Comparison of ENCODE assay signal across 8 mouse cellular contexts in the genomic region with DNA sequence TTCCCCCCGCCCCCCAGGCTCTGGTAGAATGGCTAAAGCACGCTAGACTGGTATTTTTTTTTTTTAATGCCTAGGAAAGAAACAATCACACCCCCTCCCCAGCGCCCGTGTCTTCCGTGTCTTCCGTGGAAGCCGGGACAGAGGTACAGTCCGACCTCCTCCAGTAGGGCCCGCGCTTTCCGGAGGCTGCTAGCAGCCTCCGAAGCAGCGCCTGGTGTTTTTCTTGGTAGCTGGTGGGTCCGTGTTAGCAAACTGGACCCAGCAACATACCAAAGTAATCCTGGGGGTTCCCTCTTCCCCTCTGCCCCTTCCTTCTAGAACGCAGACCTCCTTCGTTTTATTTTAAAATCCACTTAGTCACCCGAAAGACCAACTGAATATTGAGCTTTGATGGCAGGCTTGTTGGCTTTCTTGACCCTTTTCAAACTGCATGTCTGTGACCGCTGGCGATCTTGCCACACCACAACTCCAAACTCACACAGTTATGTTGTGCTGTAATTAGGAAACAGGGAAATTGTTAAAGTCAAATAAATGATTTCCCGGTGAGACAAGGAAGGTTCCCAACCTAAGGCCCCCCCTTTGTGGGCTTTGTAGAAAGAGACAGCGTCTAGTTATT. TPM values are rescaled to one million over a fixed set of nuclear protein-coding genes. Genes with fewer than 3 reads are reported as not detected.
DNase-seq lines count a peak whose midpoint lies in the region; ATAC-seq and TF ChIP-seq lines count a peak whose summit lies in the region.

No protein-coding gene starts in this region.

- no peaks in the 10 kb centered on the region for H3K36me3 ChIP-seq in forebrain, embryonic 10.5 days (replicated peaks)
- H3K36me3 ChIP-seq in intestine, postnatal 0 days (ENCODE audit: control insufficient read depth, insufficient read depth), result 0 out of 2 replicates have a peak, but pooled peaks cover 4% of the 10 kb centered on the region
- no peaks in the 10 kb centered on the region for H3K36me3 ChIP-seq in midbrain, postnatal 0 days (ENCODE audit: insufficient read depth, low read length)

- peak overlapping the region; percentile 92 for H3K4me2 ChIP-seq in intestine, postnatal 0 days (replicated peaks; ENCODE audit: low read depth)
- H3K4me2 ChIP-seq in midbrain, postnatal 0 days (ENCODE audit: low read depth, low read length, poor library complexity, severe bottlenecking), result peak overlapping the region; percentile 58

- peak overlapping the region; percentile 95 for H3K4me3 ChIP-seq in forebrain, embryonic 10.5 days
- H3K4me3 ChIP-seq in intestine, postnatal 0 days (ENCODE audit: low read depth, low read length), result peak overlapping the region; percentile 80
- peak overlapping the region; percentile 66 for H3K4me3 ChIP-seq in midbrain, postnatal 0 days (ENCODE audit: low read depth, low read length)

- H3K9ac ChIP-seq in intestine, postnatal 0 days (ENCODE audit: low read depth, low read length), result peak overlapping the region; percentile 96
- peak overlapping the region; percentile 85 for H3K9ac ChIP-seq in midbrain, postnatal 0 days (replicated peaks; ENCODE audit: low read length, poor library complexity, severe bottlenecking)

- H3K27me3 ChIP-seq in forebrain, embryonic 10.5 days (ENCODE audit: poor library complexity, severe bottlenecking), result no peaks in the 10 kb centered on the region
- H3K27me3 ChIP-seq in intestine, postnatal 0 days (replicated peaks; ENCODE audit: control insufficient read depth, insufficient read depth, low read length), result no peaks in the 10 kb centered on the region
- H3K27me3 ChIP-seq in midbrain, postnatal 0 days (ENCODE audit: insufficient read depth, low read length), result no peaks in the 10 kb centered on the region

- H3K4me1 ChIP-seq in forebrain, embryonic 10.5 days, result peaks cover 82% of the 10 kb centered on the region
- H3K4me1 ChIP-seq in intestine, postnatal 0 days (replicated peaks; ENCODE audit: control insufficient read depth, insufficient read depth, low read length), result no peaks in the 10 kb centered on the region; the same call in 1 of the 2 replicates
- H3K4me1 ChIP-seq in midbrain, postnatal 0 days (ENCODE audit: insufficient read depth, low read length), result 0 out of 2 replicates have a peak, but pooled peaks cover 2% of the 10 kb centered on the region

- peak overlapping the region; percentile 100 for H3K27ac ChIP-seq in forebrain, embryonic 10.5 days
- H3K27ac ChIP-seq in intestine, postnatal 0 days (ENCODE audit: low read depth, low read length), result peak overlapping the region; percentile 97
- peak overlapping the region; percentile 93 for H3K27ac ChIP-seq in midbrain, postnatal 0 days (ENCODE audit: low read depth, low read length)

- ATAC-seq in intestine, postnatal 0 days, result no peak
- ATAC-seq in midbrain, postnatal 0 days (ENCODE audit: low FRiP score), result no peak
- ATAC-seq in erythroid progenitor cell, adult 5-6 weeks (replicated peaks; ENCODE audit: low FRiP score, poor library complexity, severe bottlenecking), result no peak

- H3K9me3 ChIP-seq in forebrain, embryonic 10.5 days, result no peaks in the 10 kb centered on the region
- no peaks in the 10 kb centered on the region for H3K9me3 ChIP-seq in intestine, postnatal 0 days (ENCODE audit: control insufficient read depth)
- H3K9me3 ChIP-seq in midbrain, postnatal 0 days (ENCODE audit: low read length), result no peaks in the 10 kb centered on the region

- WGBS in forebrain, embryonic 10.5 days, result 1% methylated on average over 21 of the region's 21 CpGs
- 7% methylated on average over 21 of the region's 21 CpGs for WGBS in intestine, postnatal 0 days
- 4% methylated on average over 21 of the region's 21 CpGs for WGBS in midbrain, postnatal 0 days

- TF ChIP-seq CTCF in intestine, postnatal 0 days (IDR thresholded peaks at IDR 0.05; ENCODE audit: low read depth), result no peak
- TF ChIP-seq CTCF in midbrain, postnatal 0 days (IDR thresholded peaks at IDR 0.05), result no peak

- DNase-seq in ovary, postnatal 36 days (ENCODE audit: low spot score), result peak; percentile 31
- DNase-seq in ovary, postnatal 10 days (ENCODE audit: low spot score), result no peak
- no peak for DNase-seq in forebrain, embryonic 10.5 days (ENCODE audit: extremely low spot score, low spot score)
- no peak for DNase-seq in midbrain, postnatal 0 days (ENCODE audit: low spot score)
- DNase-seq in frontal cortex, postnatal 25 days (ENCODE audit: low spot score in 2 of 2), result no peak
- DNase-seq in left cerebral cortex, adult 9 months (ENCODE audit: low spot score in 2 of 2), result no peak

RNA-seq across cellular contexts. Expression of gene Tcf7l2, which starts 3.1 kb away (rescaled TPM):
- 96.2 and 105 TPM in 2 replicates for polyA plus RNA-seq in forebrain, embryonic 10.5 days (2016; fragmentation: Nextera tagmentation; extraction: Ambion mirVana)
- 32.4 and 37.4 TPM in 2 replicates for polyA plus RNA-seq in intestine, postnatal 0 days (2015; fragmentation: Nextera tagmentation; extraction: Ambion mirVana)
- 67.2 and 86.1 TPM in 2 replicates for total RNA-seq in midbrain, postnatal 0 days (2014; rRNA removed)
- 763 and 861 TPM in 2 replicates for polyA plus RNA-seq in midbrain, postnatal 0 days (2015; fragmentation: Nextera tagmentation; extraction: Ambion mirVana)
- total RNA-seq in erythroid progenitor cell, adult 5-6 weeks (2015; ENCODE audit: low replicate concordance), result 8.4 and 22.3 TPM in 2 replicates
- 0.61 and 2.1 TPM in 2 replicates for total RNA-seq in erythroid progenitor cell, adult 5-6 weeks (2017; ENCODE audit: low replicate concordance)
